Mouse (Mus musculus) CH12.LX (cell line): ENCODE results near the gene Rora. TPM values are rescaled to one million over a fixed set of nuclear protein-coding genes. Genes with fewer than 3 reads are reported as not detected.

ENCODE experiments used
- DNase-seq: peaks from one replicate; pipeline ENCODE4 v3.0.0-alpha.2; 2013; ENCODE audit errors: extremely low read depth
- H3K27ac ChIP-seq: 2 replicates; pipeline ENCODE4 v1.5.1; 2012; ENCODE audit warnings: low read depth, mild to moderate bottlenecking, control low read depth, moderate library complexity; ENCODE audit not compliant: insufficient read depth
- H3K27me3 ChIP-seq: replicated peaks from 2 replicates; pipeline ENCODE3; 2012; ENCODE audit warnings: inconsistent platforms
- H3K36me3 ChIP-seq, 2 experiments: replicated peaks in 1 of 2; 2 replicates each; pipeline versions ENCODE3 to v1.6.1; 2012; ENCODE audit warnings: inconsistent platforms in 1 of 2, low read length in 1 of 2, mild to moderate bottlenecking in 1 of 2, mixed read lengths in 1 of 2, moderate library complexity in 1 of 2; ENCODE audit not compliant: control insufficient read depth in 1 of 2, insufficient read depth in 1 of 2
- H3K4me1 ChIP-seq, 2 experiments: 2 replicates each; pipeline ENCODE4 v1.6.1; 2012; ENCODE audit warnings: inconsistent platforms in 1 of 2, moderate library complexity in 1 of 2; ENCODE audit not compliant: insufficient read depth in 2 of 2, control insufficient read depth in 1 of 2
- H3K4me2 ChIP-seq: 2 replicates; pipeline ENCODE4 v1.6.1; 2012; ENCODE audit warnings: low read depth, mild to moderate bottlenecking, control low read depth; ENCODE audit not compliant: poor library complexity, insufficient read depth, severe bottlenecking
- H3K4me3 ChIP-seq, 3 experiments: fragments of 150-350 bp in 1 of 3; sonication (generic) in 1 of 3; replicated peaks in 1 of 3; 2 replicates each; pipeline versions ENCODE3 to v1.5.1; 2011 to 2012; ENCODE audit warnings: low read depth in 2 of 3, low read length in 2 of 3, mild to moderate bottlenecking in 2 of 3, moderate library complexity in 2 of 3, control low read depth in 1 of 3, improper control_type of control experiment in 1 of 3, inconsistent platforms in 1 of 3, mixed read lengths in 1 of 3; ENCODE audit not compliant: poor library complexity in 1 of 3
- H3K79me2 ChIP-seq: replicated peaks from 2 replicates; pipeline ENCODE4 v1.6.1; 2012; ENCODE audit warnings: mild to moderate bottlenecking, moderate library complexity; ENCODE audit not compliant: control insufficient read depth, poor library complexity, insufficient read depth, severe bottlenecking; ENCODE audit errors: extremely low read depth
- H3K9ac ChIP-seq: 2 replicates; pipeline ENCODE4 v1.6.1; 2012; ENCODE audit warnings: low read depth, mild to moderate bottlenecking, control low read depth, moderate library complexity; ENCODE audit not compliant: insufficient read depth
- H3K9me3 ChIP-seq: replicated peaks from 2 replicates; pipeline ENCODE3; 2012; ENCODE audit warnings: low read length, inconsistent platforms, mixed read lengths
- CHD1 ChIP-seq: IDR thresholded peaks from 2 replicates; pipeline ENCODE4 v1.6.1; 2012; ENCODE audit warnings: low read depth, low read length, improper control_type of control experiment, inconsistent platforms
- CHD2 ChIP-seq: IDR thresholded peaks from 2 replicates; pipeline ENCODE4 v1.6.1; 2011; ENCODE audit warnings: low read length, improper control_type of control experiment
- CTCF ChIP-seq, 2 experiments: IDR thresholded peaks in 1 of 2; conservative IDR thresholded peaks in 1 of 2; 2 replicates each; pipeline ENCODE4 v1.5.1; 2011 to 2012; ENCODE audit warnings: low read depth in 2 of 2, low read length in 2 of 2, improper control_type of control experiment in 1 of 2, inconsistent platforms in 1 of 2, mild to moderate bottlenecking in 1 of 2, moderate library complexity in 1 of 2
- ELF1 ChIP-seq: IDR thresholded peaks from 2 replicates; pipeline ENCODE4 v1.6.1; 2014; ENCODE audit warnings: low read depth, mild to moderate bottlenecking, inconsistent platforms, low read length, improper control_type of control experiment
- EP300 ChIP-seq: IDR thresholded peaks from 2 replicates; pipeline ENCODE4 v1.6.1; 2011; ENCODE audit warnings: low read length, improper control_type of control experiment
- ETS1 ChIP-seq: conservative IDR thresholded peaks from 2 replicates; pipeline ENCODE4 v1.6.1; 2012; ENCODE audit warnings: low read depth, mild to moderate bottlenecking, inconsistent platforms, low read length, improper control_type of control experiment, moderate library complexity
- GABPA ChIP-seq: IDR thresholded peaks from 2 replicates; pipeline ENCODE4 v1.6.1; 2012; ENCODE audit warnings: low read depth, low read length, improper control_type of control experiment, inconsistent platforms; ENCODE audit not compliant: insufficient replicate concordance
- IRF4 ChIP-seq: IDR thresholded peaks from 2 replicates; pipeline ENCODE4 v1.6.1; 2014; ENCODE audit warnings: low read depth, mild to moderate bottlenecking, inconsistent platforms, low read length, improper control_type of control experiment
- JUN ChIP-seq: IDR thresholded peaks from 2 replicates; pipeline ENCODE4 v1.6.1; 2011; ENCODE audit warnings: low read depth, mild to moderate bottlenecking, low read length, improper control_type of control experiment, moderate library complexity; ENCODE audit not compliant: insufficient read depth
- JUND ChIP-seq: conservative IDR thresholded peaks from 2 replicates; pipeline ENCODE4 v1.6.1; 2011; ENCODE audit warnings: low read depth, low read length, improper control_type of control experiment
- MAFK ChIP-seq: IDR thresholded peaks from 2 replicates; pipeline ENCODE4 v1.6.1; 2011; ENCODE audit warnings: low read length, improper control_type of control experiment; ENCODE audit not compliant: insufficient replicate concordance
- MAX ChIP-seq: IDR thresholded peaks from 2 replicates; pipeline ENCODE4 v1.6.1; 2011; ENCODE audit warnings: low read length, improper control_type of control experiment
- MAZ ChIP-seq: IDR thresholded peaks from 2 replicates; pipeline ENCODE4 v1.6.1; 2012; ENCODE audit warnings: low read depth, mild to moderate bottlenecking, inconsistent platforms, low read length, improper control_type of control experiment, moderate library complexity
- MEF2A ChIP-seq: IDR thresholded peaks from 2 replicates; pipeline ENCODE4 v1.6.1; 2014; ENCODE audit warnings: low read depth, mild to moderate bottlenecking, inconsistent platforms, low read length, improper control_type of control experiment, borderline replicate concordance
- MXI1 ChIP-seq: IDR thresholded peaks from 2 replicates; pipeline ENCODE4 v1.6.1; 2011; ENCODE audit warnings: mild to moderate bottlenecking, low read depth, low read length, improper control_type of control experiment
- MYC ChIP-seq: IDR thresholded peaks from 2 replicates; pipeline ENCODE4 v1.6.1; 2011; ENCODE audit warnings: low read depth, mild to moderate bottlenecking, improper control_type of control experiment, low read length
- NRF1 ChIP-seq: IDR thresholded peaks from 2 replicates; pipeline ENCODE4 v1.6.1; 2014; ENCODE audit warnings: low read depth, mild to moderate bottlenecking, inconsistent platforms, low read length, improper control_type of control experiment, moderate library complexity
- PAX5 ChIP-seq: IDR thresholded peaks from 2 replicates; pipeline ENCODE4 v1.6.1; 2012; ENCODE audit warnings: low read length, inconsistent platforms, mixed read lengths
- POLR2AphosphoS2 ChIP-seq: IDR thresholded peaks from 2 replicates; pipeline ENCODE4 v1.6.1; 2011; ENCODE audit warnings: low read depth, low read length, improper control_type of control experiment
- RCOR1 ChIP-seq: conservative IDR thresholded peaks from 2 replicates; pipeline ENCODE4 v1.6.1; 2012; ENCODE audit warnings: low read depth, mild to moderate bottlenecking, inconsistent platforms, low read length, improper control_type of control experiment
- SMC3 ChIP-seq: IDR thresholded peaks from 2 replicates; pipeline ENCODE4 v1.6.1; 2011; ENCODE audit warnings: low read depth, low read length, improper control_type of control experiment
- TCF12 ChIP-seq: IDR thresholded peaks from 2 replicates; pipeline ENCODE4 v1.6.1; 2014; ENCODE audit warnings: low read depth, mild to moderate bottlenecking, inconsistent platforms, low read length, improper control_type of control experiment
- UBTF ChIP-seq: IDR thresholded peaks from 2 replicates; pipeline ENCODE4 v1.6.1; 2012; ENCODE audit warnings: low read depth, mild to moderate bottlenecking, inconsistent platforms, low read length, improper control_type of control experiment, moderate library complexity
- USF1 ChIP-seq: IDR thresholded peaks from 2 replicates; pipeline ENCODE4 v1.6.1; 2014; ENCODE audit warnings: low read depth, mild to moderate bottlenecking, inconsistent platforms, low read length, improper control_type of control experiment
- USF2 ChIP-seq: conservative IDR thresholded peaks from 2 replicates; pipeline ENCODE4 v1.6.1; 2011; ENCODE audit warnings: low read depth, low read length, improper control_type of control experiment
- ZC3H11A ChIP-seq: IDR thresholded peaks from 2 replicates; pipeline ENCODE4 v1.6.1; 2012; ENCODE audit warnings: low read depth, mild to moderate bottlenecking, inconsistent platforms, low read length, improper control_type of control experiment
- ZMIZ1 ChIP-seq: IDR thresholded peaks from 2 replicates; pipeline ENCODE4 v1.6.1; 2012; ENCODE audit warnings: low read depth, mild to moderate bottlenecking, inconsistent platforms, low read length, improper control_type of control experiment
- ZNF384 ChIP-seq: IDR thresholded peaks from 2 replicates; pipeline ENCODE4 v1.6.1; 2012; ENCODE audit warnings: low read depth, low read length, improper control_type of control experiment, inconsistent platforms
- dilution Hi-C: fragments of 300-500 bp; cut with MboI; formaldehyde crosslinking; loops from 2 replicates; pipeline ENCODE4 v1.14.3; 2020; ENCODE audit warnings: low sequenced_read_pairs; ENCODE audit not compliant: extremely low pct_unique_long_range_greater_than_20kb, extremely low pct_ligation_motif_present
- in situ Hi-C: fragments of 300-500 bp; cut with MboI; formaldehyde crosslinking; loops from 3 replicates; pipeline ENCODE4 v1.14.3; 2019; ENCODE audit warnings: low sequenced_read_pairs, low pct_ligation_motif_present, low pct_unique_long_range_greater_than_20kb, mixed read lengths
- polyA plus RNA-seq: library from polyadenylated mRNA; unstranded; fragments of >175 nt; gene quantifications from 2 replicates; pipeline ENCODE4 v1.2.1, GENCODE M21; 2012; ENCODE audit warnings: low read depth; ENCODE audit not compliant: insufficient read length
- total RNA-seq, 2 experiments: library from RNA; depleted of rRNA; stranded (reverse); fragments of 300-350 nt in 1 of 2; fragments of >200 nt in 1 of 2; gene quantifications; 2 replicates each; pipeline ENCODE4 v1.2.3; 2012 to 2014

Gene Rora
- total and polyA plus RNA-seq, 3 experiments = 0.36 to 0.66 (median 0.64) TPM

- in situ Hi-C loops (no loop called here), dilution Hi-C loops (no loop called here)
- Histone ChIP-seq H3K36me3 (no peaks in the 10 kb centered on the region), H3K9ac (no peak overlapping the region), H3K27me3 (no peaks in the 10 kb centered on the region), H3K4me1 (no peaks in the 10 kb centered on the region), H3K27ac (no peak overlapping the region), H3K79me2 (no peaks in the 10 kb centered on the region), H3K4me2 (no peak overlapping the region), H3K9me3 (peaks cover 54% of the 10 kb centered on the region)
- no peak for TF ChIP-seq CHD1
- no peak for TF ChIP-seq NRF1
- TF ChIP-seq SMC3 = no peak
- TF ChIP-seq ELF1 = no peak
- TF ChIP-seq, all 38 proteins: peak for 0
- DNase-seq = no peak
- no peak overlapping the region for H3K4me3 ChIP-seq
Observed at GRCm38 (mm10) chr9:68782011-68782410, 128.4 kb downstream of the Rora start.

GRCm38 (mm10) chr9:68782604-68783003, 129.0 kb downstream of the Rora start:
- H3K27me3 ChIP-seq = no peaks in the 10 kb centered on the region
- no peak overlapping the region for H3K9ac ChIP-seq
- no peaks in the 10 kb centered on the region for H3K79me2 ChIP-seq
- no peak overlapping the region for H3K4me2 ChIP-seq
- peaks cover 57% of the 10 kb centered on the region for H3K9me3 ChIP-seq
- no peak overlapping the region for H3K4me3 ChIP-seq
- no peaks in the 10 kb centered on the region for H3K36me3 ChIP-seq
- TF ChIP-seq MAFK (no peak), ZC3H11A (no peak), CTCF (conservative IDR thresholded peaks at IDR 0.05 in 1 of 2, IDR thresholded peaks at IDR 0.05 in 1 of 2; ENCODE audit: low read depth in 2 of 2, low read length in 2 of 2) (no peak), ZMIZ1 (no peak), USF1 (no peak), JUN (no peak), ETS1 (no peak), CHD2 (no peak), MXI1 (no peak), CHD1 (no peak), ZNF384 (no peak), RCOR1 (no peak)
- TF ChIP-seq, all 38 proteins: peak for 0
- DNase-seq = no peak
- H3K4me1 ChIP-seq = no peaks in the 10 kb centered on the region
- H3K27ac ChIP-seq = no peak overlapping the region
- in situ Hi-C loops = no loop called here
- dilution Hi-C loops = no loop called here

- in situ Hi-C loops = no loop called here
- H3K9ac ChIP-seq = no peak overlapping the region
- H3K36me3 ChIP-seq = no peaks in the 10 kb centered on the region
- DNase-seq = no peak
- H3K4me3 ChIP-seq = no peak overlapping the region
- dilution Hi-C loops = no loop called here
- H3K4me2 ChIP-seq = no peak overlapping the region
- peaks cover 56% of the 10 kb centered on the region for H3K9me3 ChIP-seq
- no peaks in the 10 kb centered on the region for H3K27me3 ChIP-seq
- H3K27ac ChIP-seq = no peak overlapping the region
- H3K79me2 ChIP-seq = no peaks in the 10 kb centered on the region
- H3K4me1 ChIP-seq = no peaks in the 10 kb centered on the region
- no peak for TF ChIP-seq MYC
- no peak for TF ChIP-seq MAZ
- TF ChIP-seq ZC3H11A = no peak
- no peak for TF ChIP-seq PAX5
- TF ChIP-seq ZMIZ1 = no peak
- no peak for TF ChIP-seq TCF12
- TF ChIP-seq EP300 = no peak
- no peak for TF ChIP-seq JUND
- TF ChIP-seq USF2 = no peak
- no peak for TF ChIP-seq UBTF
- no peak for TF ChIP-seq GABPA
- no peak for TF ChIP-seq MAX
- no peak for TF ChIP-seq POLR2AphosphoS2
- no peak for TF ChIP-seq IRF4
- no peak for TF ChIP-seq RCOR1
- no peak for TF ChIP-seq MEF2A
Observed at GRCm38 (mm10) chr9:68783246-68783645, 129.7 kb downstream of the Rora start.
